Mouse (Mus musculus) embryonic fibroblast, embryonic 13.5 days (primary cell): ENCODE data around the gene Ufd1. TPM values are rescaled to one million over a fixed set of nuclear protein-coding genes. Genes with fewer than 3 reads are reported as not detected.

ENCODE experiments used
- H3K27ac ChIP-seq: 2 replicates; pipeline ENCODE4 v1.5.1; 2012; ENCODE audit warnings: low read length, control low read depth, inconsistent platforms; ENCODE audit not compliant: insufficient read depth
- H3K4me1 ChIP-seq: 2 replicates; pipeline ENCODE4 v1.6.1; 2011; ENCODE audit warnings: low read length; ENCODE audit not compliant: control insufficient read depth, insufficient read depth
- H3K4me3 ChIP-seq: 2 replicates; pipeline ENCODE4 v1.5.1; 2011; ENCODE audit warnings: mild to moderate bottlenecking, control low read depth, low read length; ENCODE audit not compliant: insufficient read depth
- CTCF ChIP-seq: IDR thresholded peaks from 2 replicates; pipeline ENCODE4 v1.5.1; 2011; ENCODE audit warnings: mild to moderate bottlenecking, control low read depth, low read length, moderate library complexity, borderline replicate concordance; ENCODE audit not compliant: insufficient read depth
- POLR2A ChIP-seq: IDR thresholded peaks from 2 replicates; pipeline ENCODE4 v1.6.1; 2011; ENCODE audit warnings: low read depth, mild to moderate bottlenecking, control low read depth, low read length, moderate library complexity
- polyA plus RNA-seq: library from polyadenylated mRNA; stranded (reverse); fragments of >200 nt; gene quantifications from 2 replicates; pipeline ENCODE4 v1.2.4, GENCODE M21; 2011; ENCODE audit warnings: low read depth; ENCODE audit not compliant: missing spikeins, insufficient read length

Gene Ufd1
- polyA plus RNA-seq, 1 experiment, result 89.6 TPM

- no peak for TF ChIP-seq POLR2A
- TF ChIP-seq CTCF, result no peak
- no peak overlapping the region for H3K27ac ChIP-seq
- no peak overlapping the region for H3K4me3 ChIP-seq
- H3K4me1 ChIP-seq, result 0 out of 2 replicates have a peak, but pooled peaks cover 2% of the 10 kb centered on the region
Observed at GRCm38 (mm10) chr16:18884044-18884443, 72.5 kb downstream of the Ufd1 start.

Other genes starting within 250 kb of the Ufd1 start
- 2.8 and 3.3 TPM in 2 replicates for gene Tbx1, start 221.1 kb upstream of the Ufd1 start, polyA plus RNA-seq
- 2.4 and 3.9 TPM in 2 replicates for gene Gp1bb, start 189.4 kb upstream of the Ufd1 start, polyA plus RNA-seq
- gene Gm49601, start 185.4 kb upstream of the Ufd1 start, polyA plus RNA-seq, result 17.8 and 20.1 TPM in 2 replicates
- gene Sept5, start 181.8 kb upstream of the Ufd1 start, polyA plus RNA-seq, result 82.3 and 89.3 TPM in 2 replicates
- gene Cldn5, start 34.9 kb upstream of the Ufd1 start, polyA plus RNA-seq, result not detected in 2 replicates
- gene Cdc45, start 208 bp downstream of the Ufd1 start, polyA plus RNA-seq, result 17.2 and 20.3 TPM in 2 replicates
- gene 2510002D24Rik, start 24.8 kb downstream of the Ufd1 start, polyA plus RNA-seq, result 7.9 and 11.7 TPM in 2 replicates
- 4.2 and 5.7 TPM in 2 replicates for gene Gm28539, start 24.8 kb downstream of the Ufd1 start, polyA plus RNA-seq
- 43.7 and 43.9 TPM in 2 replicates for gene Mrpl40, start 65.1 kb downstream of the Ufd1 start, polyA plus RNA-seq
- 48.8 and 59.8 TPM in 2 replicates for gene Hira, start 65.3 kb downstream of the Ufd1 start, polyA plus RNA-seq